Mouse (Mus musculus) layer of hippocampus, adult 2 months (tissue): ENCODE data around the gene Card10. TPM values are rescaled to one million over a fixed set of nuclear protein-coding genes. Genes with fewer than 3 reads are reported as not detected.

ENCODE experiments used
- DNase-seq, 2 experiments: peaks; one replicate each; pipeline ENCODE4 v3.0.0; 2022; ENCODE audit warnings: low spot score in 2 of 2
- H3K27ac ChIP-seq: fragments of 200-600 bp; 2 replicates; pipeline ENCODE4 v1.8.1; 2022
- H3K4me3 ChIP-seq: fragments of 200-600 bp; 2 replicates; pipeline ENCODE4 v1.8.1; 2022; ENCODE audit warnings: mild to moderate bottlenecking
- CTCF ChIP-seq: fragments of 200-600 bp; conservative IDR thresholded peaks from 2 replicates; pipeline ENCODE4 v1.8.1; 2022; ENCODE audit warnings: antibody characterized with exemption, mild to moderate bottlenecking, moderate library complexity
- total RNA-seq, 2 experiments: library from RNA; stranded (reverse); gene quantifications; 2 replicates each; pipeline ENCODE4 v1.2.3; 2021

The Card10 gene
- total RNA-seq, 2 experiments from 2014 or later, result 5.4 to 5.5 TPM

- TF ChIP-seq CTCF, result peak; percentile 38
- H3K27ac ChIP-seq, result peak within 1 kb of the TSS; percentile 94
- peak in 1 of 2 experiments; percentile 34 for DNase-seq
- H3K4me3 ChIP-seq, result peak within 1 kb of the TSS; percentile 62
These were observed 39.7 kb upstream of the Card10 start, which contains the start of gene Cdc42ep1 for GRCm38 (mm10) chr15:78842371-78843163. Gene Cdc42ep1, plus strand, starts transcription at chr15:78842624.

GRCm38 (mm10) chr15:78841161-78841790 lies 38.4 kb upstream of the Card10 start:
- Histone ChIP-seq H3K27ac (no peak overlapping the region), H3K4me3 (no peak overlapping the region)
- DNase-seq, result no peak
- TF ChIP-seq CTCF, result no peak

GRCm38 (mm10) chr15:78840751-78841150 lies 37.9 kb upstream of the Card10 start:
- H3K27ac ChIP-seq, result no peak overlapping the region

GRCm38 (mm10) chr15:78840241-78840640 lies 37.4 kb upstream of the Card10 start:
- TF ChIP-seq CTCF, result no peak
- H3K27ac ChIP-seq, result no peak overlapping the region
- H3K4me3 ChIP-seq, result no peak overlapping the region
- DNase-seq, result no peak

More at GRCm38 (mm10) chr15:78840751-78841150, 37.9 kb upstream of the Card10 start:
- no peak overlapping the region for H3K4me3 ChIP-seq
- TF ChIP-seq CTCF, result no peak
- DNase-seq, result no peak

- TF ChIP-seq CTCF, result no peak
- DNase-seq, result no peak
- Histone ChIP-seq H3K27ac (no peak overlapping the region), H3K4me3 (no peak overlapping the region)
These were observed 36.9 kb upstream of the Card10 start for GRCm38 (mm10) chr15:78839744-78840143.

GRCm38 (mm10) chr15:78836086-78836621 lies 33.3 kb upstream of the Card10 start:
- H3K4me3 ChIP-seq, result no peak overlapping the region
- DNase-seq, result no peak
- TF ChIP-seq CTCF, result no peak
- peak overlapping the region; percentile 78 for H3K27ac ChIP-seq

- DNase-seq, result no peak
- peak overlapping the region; percentile 78 for H3K27ac ChIP-seq
- H3K4me3 ChIP-seq, result no peak overlapping the region
- TF ChIP-seq CTCF, result no peak
These were observed 32.6 kb upstream of the Card10 start for GRCm38 (mm10) chr15:78835200-78836085.

GRCm38 (mm10) chr15:78834233-78835005 lies 31.6 kb upstream of the Card10 start:
- no peak for DNase-seq
- Histone ChIP-seq H3K27ac (peak overlapping the region; percentile 78; the same call in 1 of the 2 replicates), H3K4me3 (no peak overlapping the region)
- TF ChIP-seq CTCF, result no peak

GRCm38 (mm10) chr15:78833582-78833981 lies 30.7 kb upstream of the Card10 start:
- H3K4me3 ChIP-seq, result no peak overlapping the region
- no peak for TF ChIP-seq CTCF
- H3K27ac ChIP-seq, result peak overlapping the region; percentile 55
- no peak for DNase-seq

- H3K27ac ChIP-seq, result peak overlapping the region; percentile 83
- peak; percentile 69 to 80 for DNase-seq
These were observed 29.9 kb upstream of the Card10 start for GRCm38 (mm10) chr15:78832701-78833123.

GRCm38 (mm10) chr15:78831720-78832657 lies 29.1 kb upstream of the Card10 start:
- Histone ChIP-seq H3K27ac (peak overlapping the region; percentile 83), H3K4me3 (no peak overlapping the region)
- TF ChIP-seq CTCF, result no peak
- no peak for DNase-seq

More at GRCm38 (mm10) chr15:78832701-78833123, 29.9 kb upstream of the Card10 start:
- TF ChIP-seq CTCF, result peak; percentile 38; the same call in 1 of the 2 replicates
- H3K4me3 ChIP-seq, result no peak overlapping the region
